Mouse (Mus musculus): ENCODE data around the gene Cldn6. TPM values are rescaled to one million over a fixed set of nuclear protein-coding genes. Genes with fewer than 3 reads are reported as not detected.

The Cldn6 gene
- polyA plus RNA-seq, 1 experiment from 2014 or later: 6.3 TPM

DNA sequence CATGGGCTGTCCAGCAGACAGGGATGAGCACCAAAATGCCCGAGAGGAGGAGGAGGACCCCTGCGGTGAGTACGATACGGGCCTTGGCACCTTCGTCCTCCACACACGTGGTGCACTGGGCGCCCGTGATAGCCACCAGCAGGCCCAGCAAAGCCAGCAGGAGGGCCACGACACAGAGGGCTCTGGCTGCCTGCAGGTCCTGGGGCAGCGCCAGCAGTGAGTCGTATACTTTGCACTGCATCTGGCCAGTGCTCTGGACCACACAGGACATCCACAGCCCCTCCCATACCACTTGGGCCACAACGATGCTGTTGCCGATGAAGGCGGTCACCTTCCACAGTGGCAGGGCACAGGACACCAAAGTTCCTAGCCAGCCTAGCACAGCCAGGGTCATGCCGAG lies 4.2 kb downstream of the Cldn6 start:
- WGBS: 11% methylated on average over 15 of the region's 15 CpGs
- H3K9ac ChIP-seq (replicated peaks; ENCODE audit: low read depth): no peak overlapping the region
- H3K9me3 ChIP-seq (ENCODE audit: low read length): no peaks in the 10 kb centered on the region
- no peaks in the 10 kb centered on the region for H3K36me3 ChIP-seq (ENCODE audit: insufficient read depth, low read length)
- H3K27ac ChIP-seq (ENCODE audit: low read length): no peak overlapping the region
- TF ChIP-seq EP300 (IDR thresholded peaks at IDR 0.05) (no peak), CTCF (IDR thresholded peaks at IDR 0.05) (no peak)
- no peak overlapping the region for H3K4me2 ChIP-seq (replicated peaks; ENCODE audit: low read depth, low read length)
- H3K4me1 ChIP-seq (ENCODE audit: insufficient read depth, low read depth, low read length): no peaks in the 10 kb centered on the region
- ATAC-seq: no peak
- peaks cover 14% of the 10 kb centered on the region; the same call in 1 of the 2 replicates for H3K27me3 ChIP-seq (replicated peaks; ENCODE audit: insufficient read depth, low read length)
- DNase-seq (ENCODE audit: low spot score): no peak
- no peak overlapping the region for H3K4me3 ChIP-seq (ENCODE audit: low read depth, low read length)

DNA sequence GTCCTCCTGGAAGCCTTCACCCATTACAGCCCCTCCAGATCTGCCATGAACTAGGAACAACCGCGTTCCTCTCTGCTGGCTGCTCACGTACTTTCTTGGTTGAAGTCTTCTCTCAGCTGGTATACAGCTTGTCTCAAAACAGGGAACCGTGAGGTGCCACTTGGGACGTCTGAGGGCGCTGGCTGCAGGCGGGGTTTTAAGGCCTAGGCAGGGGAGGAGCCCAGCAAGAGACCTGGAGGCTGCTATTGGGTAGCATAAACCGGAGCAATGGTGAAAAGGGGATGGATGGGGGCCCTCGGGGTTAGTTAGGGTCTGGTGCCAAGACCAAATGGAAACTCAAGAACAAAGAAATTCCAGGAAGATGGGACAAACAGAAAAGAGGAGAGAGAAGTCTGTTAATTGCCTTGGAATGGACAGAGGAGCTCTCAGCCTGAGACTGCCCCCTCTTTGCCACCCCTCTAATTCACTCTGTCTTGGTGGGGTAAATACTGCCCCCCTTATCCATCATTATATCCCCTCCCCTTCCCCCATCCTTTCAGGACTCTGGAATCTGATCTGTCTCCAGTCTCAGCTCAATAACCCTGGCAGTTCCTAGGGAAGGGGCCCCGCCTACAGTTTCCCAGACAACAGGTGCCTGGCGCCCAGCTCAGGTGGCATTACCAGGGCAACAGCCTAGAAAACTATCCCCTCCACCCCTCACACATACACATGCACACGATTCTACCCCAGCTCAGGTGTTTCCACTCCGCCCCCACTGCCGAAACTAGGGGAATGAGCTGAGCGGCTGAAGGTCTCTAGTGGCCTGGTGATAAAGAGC lies 5.0 kb downstream of the Cldn6 start, which contains the start of gene Cldn9:
TSS of gene Cldn9 (minus strand) at position 171 of the 817 bp plus-strand sequence.
- DNase-seq (ENCODE audit: low spot score) (no peak), ATAC-seq (0 out of 2 replicates have a peak, but pooled peaks have one; percentile 25)
- H3K9me3 ChIP-seq (ENCODE audit: low read length): no peaks in the 10 kb centered on the region
- H3K27me3 ChIP-seq (replicated peaks; ENCODE audit: insufficient read depth, low read length): peaks cover 14% of the 10 kb centered on the region; the same call in 1 of the 2 replicates
- H3K27ac ChIP-seq (ENCODE audit: low read length): no peak within 1 kb of the TSS
- H3K4me1 ChIP-seq (ENCODE audit: insufficient read depth, low read depth, low read length): no peaks in the 10 kb centered on the region
- TF ChIP-seq EP300 (IDR thresholded peaks at IDR 0.05) (no peak), CTCF (IDR thresholded peaks at IDR 0.05) (no peak)
- no peak within 1 kb of the TSS for H3K9ac ChIP-seq (replicated peaks; ENCODE audit: low read depth)
- WGBS: 20% methylated on average over 15 of the region's 15 CpGs
- H3K4me2 ChIP-seq (replicated peaks; ENCODE audit: low read depth, low read length): no peak within 1 kb of the TSS
- no peak within 1 kb of the TSS for H3K4me3 ChIP-seq (ENCODE audit: low read depth, low read length)
- no peaks in the 10 kb centered on the region for H3K36me3 ChIP-seq (ENCODE audit: insufficient read depth, low read length)

DNA sequence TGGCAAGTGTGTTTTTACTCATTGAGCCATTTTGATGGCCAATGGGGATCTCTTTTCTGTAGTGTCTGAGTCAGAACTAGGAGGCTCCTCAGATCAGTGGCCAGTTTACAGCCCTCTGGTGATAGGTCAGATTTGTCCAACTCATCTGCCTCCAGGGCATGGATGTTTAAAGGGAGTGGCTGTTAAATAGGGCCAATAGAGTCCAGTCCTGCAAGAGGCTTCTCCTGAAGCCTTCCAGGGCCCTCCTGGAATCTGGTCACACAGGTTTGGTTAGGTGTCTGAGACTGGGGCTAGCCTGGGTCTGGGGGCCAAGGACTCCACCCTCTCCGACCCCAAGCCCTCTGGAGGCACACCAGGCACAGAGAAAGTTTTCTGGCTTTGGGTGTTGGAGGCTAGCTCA lies 15.4 kb downstream of the Cldn6 start:
- no peak for TF ChIP-seq CTCF (IDR thresholded peaks at IDR 0.05)
- TF ChIP-seq EP300 (IDR thresholded peaks at IDR 0.05): no peak
- no peaks in the 10 kb centered on the region for H3K27me3 ChIP-seq (replicated peaks; ENCODE audit: insufficient read depth, low read length)
- H3K9me3 ChIP-seq (ENCODE audit: low read length): no peaks in the 10 kb centered on the region
- H3K4me2 ChIP-seq (replicated peaks; ENCODE audit: low read depth, low read length): no peak overlapping the region
- no peak overlapping the region for H3K9ac ChIP-seq (replicated peaks; ENCODE audit: low read depth)
- no peaks in the 10 kb centered on the region for H3K4me1 ChIP-seq (ENCODE audit: insufficient read depth, low read depth, low read length)
- H3K27ac ChIP-seq (ENCODE audit: low read length): no peak overlapping the region
- H3K4me3 ChIP-seq (ENCODE audit: low read depth, low read length): no peak overlapping the region
- 52% methylated on average over 1 of the region's 1 CpGs for WGBS
- DNase-seq (ENCODE audit: low spot score) (no peak), ATAC-seq (no peak)
- no peaks in the 10 kb centered on the region for H3K36me3 ChIP-seq (ENCODE audit: insufficient read depth, low read length)

DNA sequence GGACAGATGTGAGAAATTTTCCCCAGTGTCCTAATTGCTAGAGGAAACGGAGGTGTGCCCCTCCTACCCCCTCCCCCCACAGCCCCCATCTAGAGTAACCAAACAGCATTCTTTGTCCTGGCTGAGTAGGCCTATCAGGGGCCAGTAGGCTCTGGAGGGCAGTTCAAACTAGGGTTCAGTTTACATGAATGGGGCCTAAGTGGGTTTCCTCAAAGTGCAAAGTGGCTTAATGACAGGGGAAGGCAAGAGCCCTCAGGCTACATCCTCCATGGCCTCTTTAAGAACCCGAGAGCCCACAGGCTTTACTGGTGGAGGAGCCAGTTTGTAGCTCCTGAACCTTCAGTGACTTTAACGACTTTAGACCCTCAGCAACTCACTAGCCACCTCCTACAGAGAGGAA lies 16.8 kb downstream of the Cldn6 start:
- H3K9me3 ChIP-seq (ENCODE audit: low read length): no peaks in the 10 kb centered on the region

DNA sequence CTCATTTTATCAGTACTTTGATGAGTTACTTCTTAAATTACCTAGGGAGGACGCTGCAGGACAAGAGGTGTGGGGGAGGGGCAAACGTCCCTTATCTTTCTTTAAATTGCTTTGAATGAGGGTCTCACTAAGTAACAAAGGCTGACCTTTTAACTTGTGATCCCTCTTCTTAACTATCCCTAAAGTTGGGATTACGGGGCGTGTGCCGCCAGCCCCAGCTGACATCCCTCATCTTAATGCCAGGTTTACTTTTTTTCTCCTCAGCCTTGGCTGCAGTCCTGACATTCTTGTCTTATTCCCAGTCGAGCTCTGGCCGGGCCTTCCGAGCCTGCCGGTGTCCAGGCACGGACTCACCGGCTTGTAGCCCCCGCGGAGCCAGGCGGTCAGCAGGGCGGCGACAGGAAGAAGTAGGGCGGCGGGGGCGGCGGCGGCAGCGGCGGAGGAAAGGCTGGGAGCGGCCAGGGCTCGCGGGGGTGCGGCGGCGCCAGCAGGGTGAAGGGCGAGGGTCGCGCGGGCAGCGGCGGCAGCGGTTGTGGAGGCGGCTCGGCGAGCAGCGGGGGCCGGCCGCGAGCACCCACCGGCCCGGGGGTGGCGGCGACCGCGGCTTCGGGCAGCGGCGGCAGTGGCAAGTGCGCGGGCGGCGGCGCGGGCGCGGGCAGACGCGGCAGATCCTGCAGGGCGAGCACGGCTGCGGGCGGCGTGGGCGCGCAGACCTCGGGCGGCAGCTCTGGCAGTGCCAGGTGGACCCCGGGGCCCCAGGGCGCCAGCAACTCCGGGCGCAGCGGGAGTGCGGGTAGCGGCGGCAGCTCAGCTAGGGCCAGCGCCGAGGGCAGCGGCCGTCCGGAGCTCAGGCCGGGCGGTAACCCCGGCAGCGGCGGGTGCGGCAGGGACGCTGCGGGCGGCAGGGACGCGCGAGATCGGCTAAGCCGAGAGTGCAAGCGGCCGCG lies 20.4 kb downstream of the Cldn6 start:
- TF ChIP-seq EP300 (IDR thresholded peaks at IDR 0.05) (no peak), CTCF (IDR thresholded peaks at IDR 0.05) (no peak; the same call in 1 of the 2 replicates)
- Histone ChIP-seq H3K9ac (replicated peaks; ENCODE audit: low read depth) (peak overlapping the region; percentile 32; the same call in 1 of the 2 replicates), H3K27ac (ENCODE audit: low read length) (no peak overlapping the region), H3K4me3 (ENCODE audit: low read depth, low read length) (peak overlapping the region; percentile 60), H3K9me3 (ENCODE audit: low read length) (no peaks in the 10 kb centered on the region), H3K4me2 (replicated peaks; ENCODE audit: low read depth, low read length) (peak overlapping the region; percentile 100), H3K4me1 (ENCODE audit: insufficient read depth, low read depth, low read length) (no peaks in the 10 kb centered on the region), H3K27me3 (replicated peaks; ENCODE audit: insufficient read depth, low read length) (no peaks in the 10 kb centered on the region), H3K36me3 (ENCODE audit: insufficient read depth, low read length) (no peaks in the 10 kb centered on the region)
- DNase-seq (ENCODE audit: low spot score): peak; percentile 49
- peak; percentile 56 for ATAC-seq
- WGBS: 2% methylated on average over 67 of the region's 101 CpGs

More for the DNA sequence above, 16.8 kb downstream of the Cldn6 start:
- no peaks in the 10 kb centered on the region for H3K4me1 ChIP-seq (ENCODE audit: insufficient read depth, low read depth, low read length)
- no peak overlapping the region for H3K4me3 ChIP-seq (ENCODE audit: low read depth, low read length)
- no peak overlapping the region for H3K27ac ChIP-seq (ENCODE audit: low read length)
- WGBS: 12% methylated on average over 3 of the region's 3 CpGs
- ATAC-seq (no peak), DNase-seq (ENCODE audit: low spot score) (no peak)
- TF ChIP-seq CTCF (IDR thresholded peaks at IDR 0.05) (no peak), EP300 (IDR thresholded peaks at IDR 0.05) (no peak)
- no peak overlapping the region for H3K4me2 ChIP-seq (replicated peaks; ENCODE audit: low read depth, low read length)
- H3K27me3 ChIP-seq (replicated peaks; ENCODE audit: insufficient read depth, low read length): no peaks in the 10 kb centered on the region
- H3K36me3 ChIP-seq (ENCODE audit: insufficient read depth, low read length): no peaks in the 10 kb centered on the region
- H3K9ac ChIP-seq (replicated peaks; ENCODE audit: low read depth): no peak overlapping the region

DNA sequence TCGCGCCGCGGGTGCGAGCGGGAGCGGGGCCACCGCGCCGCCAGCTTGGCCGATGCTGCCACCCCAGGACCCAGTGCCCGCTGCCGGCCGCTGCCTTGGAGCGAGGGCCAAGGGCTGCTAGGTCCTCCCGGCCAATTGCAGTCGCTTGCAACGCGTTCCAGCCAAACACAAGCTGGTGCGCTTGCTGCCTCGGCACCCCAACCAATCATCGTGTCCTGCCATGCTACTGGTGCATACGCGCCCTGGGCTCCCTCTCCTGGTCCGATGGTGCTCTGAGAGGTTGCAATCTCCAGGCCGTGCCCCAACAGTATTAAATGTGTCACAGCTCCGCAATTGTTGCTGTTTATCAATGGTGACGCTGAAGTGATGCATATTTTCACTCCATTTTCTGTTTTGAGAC lies 21.0 kb downstream of the Cldn6 start:
- H3K9ac ChIP-seq (replicated peaks; ENCODE audit: low read depth): no peak overlapping the region
- H3K27me3 ChIP-seq (replicated peaks; ENCODE audit: insufficient read depth, low read length): no peaks in the 10 kb centered on the region
- no peaks in the 10 kb centered on the region for H3K9me3 ChIP-seq (ENCODE audit: low read length)
- TF ChIP-seq CTCF (IDR thresholded peaks at IDR 0.05) (peak; percentile 93), EP300 (IDR thresholded peaks at IDR 0.05) (no peak)
- H3K4me3 ChIP-seq (ENCODE audit: low read depth, low read length): peak overlapping the region; percentile 60
- no peaks in the 10 kb centered on the region for H3K36me3 ChIP-seq (ENCODE audit: insufficient read depth, low read length)
- no peaks in the 10 kb centered on the region for H3K4me1 ChIP-seq (ENCODE audit: insufficient read depth, low read depth, low read length)
- 2% methylated on average over 20 of the region's 28 CpGs for WGBS
- DNase-seq (ENCODE audit: low spot score) (peak; percentile 95), ATAC-seq (peak; percentile 99)
- peak overlapping the region; percentile 100 for H3K4me2 ChIP-seq (replicated peaks; ENCODE audit: low read depth, low read length)
- no peak overlapping the region for H3K27ac ChIP-seq (ENCODE audit: low read length)

Data from lung, postnatal 0 days (tissue).